Mouse (Mus musculus) kidney, adult 8-10 months (tissue): ENCODE results near the gene Sh2b3.

ENCODE experiments used
- DNase-seq, 2 experiments: peaks; one replicate each; pipeline ENCODE4 v3.0.0; 2022

Gene Sh2b3

DNA sequence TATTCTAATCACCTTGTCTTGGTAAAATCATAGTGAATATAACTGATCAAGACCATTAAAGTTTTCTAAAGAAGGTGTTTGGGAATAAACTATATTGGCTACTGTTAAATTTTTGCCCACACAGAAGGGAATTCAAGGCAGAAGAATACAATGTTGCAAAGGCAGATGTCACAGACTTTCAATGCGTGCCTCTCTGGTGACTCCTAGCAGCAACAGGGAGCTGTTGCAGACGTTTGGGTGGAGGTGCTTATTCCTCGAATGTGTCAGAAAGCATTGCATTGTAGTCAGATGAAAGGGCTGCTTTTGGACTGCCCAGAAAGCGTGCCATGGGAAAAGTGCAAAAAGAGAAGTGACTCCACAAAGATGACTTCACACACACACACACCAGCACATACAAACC, 55.0 kb downstream of the Sh2b3 start:
- DNase-seq, result no peak

DNA sequence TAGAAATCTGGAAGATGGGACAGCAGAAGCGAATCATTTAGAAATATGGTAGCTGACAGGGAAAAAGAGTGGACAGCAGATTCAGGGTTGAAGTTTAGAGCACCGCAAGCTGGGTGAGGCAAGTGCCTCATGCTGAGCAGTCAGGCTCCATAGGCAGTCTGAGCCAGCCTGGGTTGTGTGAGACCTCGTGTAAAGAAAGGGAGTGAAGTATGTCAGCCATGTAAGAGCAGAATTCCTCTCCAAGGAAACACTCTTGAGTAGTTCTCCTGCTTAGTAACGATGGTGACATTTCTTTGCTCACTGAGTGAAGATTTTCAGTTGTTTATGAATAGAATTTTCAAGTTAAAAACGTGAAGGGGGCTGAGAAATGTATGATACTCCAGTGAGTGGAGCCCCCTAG, 57.3 kb downstream of the Sh2b3 start:
- no peak for DNase-seq

- no peak for DNase-seq
Measured at GRCm38 (mm10) chr5:121778485-121779119, 58.8 kb downstream of the Sh2b3 start.

DNA sequence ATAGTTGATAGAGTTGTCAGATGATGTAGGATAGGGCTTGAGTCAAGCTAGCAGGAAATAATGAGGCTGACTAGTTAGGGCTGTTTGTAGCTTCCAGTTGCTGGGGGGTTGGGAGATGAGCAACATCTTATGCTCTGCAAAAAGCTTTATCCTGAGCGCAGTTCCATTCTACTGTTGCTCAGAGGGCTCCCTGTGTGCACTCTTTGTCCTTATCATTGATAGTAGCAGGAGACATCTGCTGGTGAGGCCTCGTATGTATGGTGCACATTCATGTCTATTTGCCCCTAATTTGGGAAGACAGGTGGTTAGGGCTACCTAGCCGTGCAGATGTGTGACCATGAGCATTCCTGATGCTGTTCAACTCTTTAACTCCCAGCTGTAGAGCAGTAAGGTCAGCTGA, 65.8 kb downstream of the Sh2b3 start:
- DNase-seq, result no peak

DNA sequence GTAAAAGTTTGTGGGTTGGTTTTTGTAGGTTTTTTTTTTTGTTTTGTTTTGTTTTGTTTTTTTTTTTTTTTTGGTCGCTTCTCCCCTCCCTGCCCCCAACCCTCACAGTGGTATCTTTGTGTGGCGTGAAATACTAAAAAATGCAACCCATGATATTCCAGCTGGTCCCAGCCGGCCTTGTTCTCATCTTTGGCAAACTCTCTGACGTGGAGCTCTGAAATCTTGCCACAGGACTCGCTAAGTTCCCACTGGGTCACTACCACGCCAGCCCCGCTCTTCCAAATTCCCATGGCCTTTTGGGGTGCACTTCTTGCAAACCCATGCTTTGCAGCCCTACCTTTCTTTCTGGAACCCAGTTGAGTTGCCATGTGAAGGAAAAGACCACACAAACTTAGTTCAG, 67.6 kb downstream of the Sh2b3 start:
- DNase-seq, result no peak

GRCm38 (mm10) chr5:121767564-121767963, 69.9 kb downstream of the Sh2b3 start:
- DNase-seq, result no peak

GRCm38 (mm10) chr5:121766038-121766773, 71.2 kb downstream of the Sh2b3 start:
- DNase-seq, result no peak
